Mouse (Mus musculus) limb, embryonic 12.5 days (tissue): Measurements from ENCODE around the gene Wnt8b. TPM values are rescaled to one million over a fixed set of nuclear protein-coding genes. Genes with fewer than 3 reads are reported as not detected.

Source experiments
- ATAC-seq: fragments of 200-750 bp; cut with Nextera tagmentation; 2 replicates; pipeline ENCODE4 v1.8.0; 2017; ENCODE audit warnings: low read depth, moderate TSS enrichment; ENCODE audit not compliant: insufficient number of reproducible peaks, insufficient read depth, low FRiP score, low TSS enrichment
- H3K27ac ChIP-seq: fragments of 300-500 bp; sonication (generic); 2 replicates; pipeline ENCODE4 v1.5.1; 2016; ENCODE audit warnings: mild to moderate bottlenecking, moderate library complexity
- H3K27me3 ChIP-seq: fragments of 300-500 bp; sonication (generic); 2 replicates; pipeline ENCODE4 v1.6.1; 2016; ENCODE audit warnings: mild to moderate bottlenecking, moderate library complexity
- H3K36me3 ChIP-seq: fragments of 300-500 bp; sonication (generic); 2 replicates; pipeline ENCODE4 v1.6.1; 2016; ENCODE audit warnings: mild to moderate bottlenecking, moderate library complexity
- H3K4me1 ChIP-seq: fragments of 300-500 bp; sonication (generic); replicated peaks from 2 replicates; pipeline ENCODE4 v1.6.1; 2016
- H3K4me2 ChIP-seq: fragments of 300-500 bp; sonication (generic); 2 replicates; pipeline ENCODE4 v1.6.1; 2016; ENCODE audit warnings: mild to moderate bottlenecking, moderate library complexity
- H3K4me3 ChIP-seq: fragments of 300-500 bp; sonication (generic); replicated peaks from 2 replicates; pipeline ENCODE4 v1.5.1; 2016; ENCODE audit warnings: mild to moderate bottlenecking
- H3K9ac ChIP-seq: fragments of 300-500 bp; sonication (generic); replicated peaks from 2 replicates; pipeline ENCODE4 v1.6.1; 2016; ENCODE audit warnings: mild to moderate bottlenecking, moderate library complexity
- H3K9me3 ChIP-seq: fragments of 300-500 bp; sonication (generic); 2 replicates; pipeline ENCODE4 v1.6.1; 2016; ENCODE audit warnings: mild to moderate bottlenecking, moderate library complexity
- WGBS: fragments of 180-500 bp; shearing (Covaris S2); methylation state at CpG from one replicate; pipeline ENCODE4 v1.1.7; 2016; 5-methylcytosine and 5-hydroxymethylcytosine counted together
- polyA plus RNA-seq: library from polyadenylated mRNA; unstranded; fragments of >200 nt; fragmentation: Nextera tagmentation; extraction: Ambion mirVana; gene quantifications from 2 replicates; pipeline ENCODE4 v1.2.1, GENCODE M21; 2016

Gene Wnt8b
- polyA plus RNA-seq, 1 experiment from 2014 or later: not detected

DNA sequence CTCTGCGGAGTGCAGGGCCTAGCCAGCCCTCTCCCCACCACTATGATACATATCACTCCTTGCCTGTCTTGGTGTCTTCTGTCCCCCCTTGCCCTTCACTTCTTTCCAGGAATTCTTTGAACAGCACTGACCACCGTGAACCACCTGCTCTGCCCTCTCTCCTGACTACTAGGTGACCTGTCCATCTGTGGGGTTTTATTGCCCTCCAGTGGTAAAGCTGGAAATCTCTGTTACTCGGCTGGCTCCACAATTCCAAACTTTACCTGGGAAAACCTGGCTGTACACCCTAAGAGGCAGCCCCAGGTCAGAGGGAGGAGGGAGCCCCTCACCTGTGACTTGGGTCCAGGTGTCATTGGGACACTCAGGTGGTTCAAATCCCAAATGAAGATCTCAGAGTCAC, 42.1 kb downstream of the Wnt8b start:
- H3K9ac ChIP-seq: no peak overlapping the region
- H3K27ac ChIP-seq: no peak overlapping the region
- H3K27me3 ChIP-seq: peaks cover 14% of the 10 kb centered on the region
- ATAC-seq: no peak
- peaks cover 6% of the 10 kb centered on the region; the same call in 1 of the 2 replicates for H3K9me3 ChIP-seq
- no peaks in the 10 kb centered on the region for H3K4me1 ChIP-seq
- H3K36me3 ChIP-seq: no peaks in the 10 kb centered on the region
- H3K4me2 ChIP-seq: no peak overlapping the region
- WGBS: 34% methylated on average over 3 of the region's 3 CpGs
- H3K4me3 ChIP-seq: no peak overlapping the region

DNA sequence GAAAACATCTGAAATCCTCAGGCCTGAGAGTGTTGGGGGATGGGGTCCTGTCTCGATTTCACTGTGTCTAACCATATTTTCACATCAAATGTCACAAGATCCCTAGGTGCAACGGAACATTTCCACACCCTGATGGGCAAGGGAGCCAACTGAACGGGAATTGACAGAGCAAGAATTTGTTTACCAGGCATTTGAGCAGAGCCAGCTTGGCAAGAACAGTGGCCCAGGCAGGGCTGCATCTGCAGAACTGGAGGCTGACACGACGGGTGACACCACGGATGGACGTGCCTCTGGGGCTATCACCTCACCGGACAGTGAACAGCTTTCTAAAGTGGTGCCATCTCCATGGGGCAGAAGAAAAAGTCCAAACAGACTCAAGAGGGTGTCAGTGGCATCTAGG, 44.1 kb downstream of the Wnt8b start:
- H3K9me3 ChIP-seq: peaks cover 18% of the 10 kb centered on the region; the same call in 1 of the 2 replicates
- H3K9ac ChIP-seq: no peak overlapping the region
- H3K36me3 ChIP-seq: no peaks in the 10 kb centered on the region
- H3K27ac ChIP-seq: no peak overlapping the region
- H3K27me3 ChIP-seq: peaks cover 4% of the 10 kb centered on the region; the same call in 1 of the 2 replicates
- WGBS: 81% methylated on average over 8 of the region's 8 CpGs
- no peak for ATAC-seq
- no peak overlapping the region for H3K4me2 ChIP-seq
- H3K4me1 ChIP-seq: no peaks in the 10 kb centered on the region
- H3K4me3 ChIP-seq: no peak overlapping the region

DNA sequence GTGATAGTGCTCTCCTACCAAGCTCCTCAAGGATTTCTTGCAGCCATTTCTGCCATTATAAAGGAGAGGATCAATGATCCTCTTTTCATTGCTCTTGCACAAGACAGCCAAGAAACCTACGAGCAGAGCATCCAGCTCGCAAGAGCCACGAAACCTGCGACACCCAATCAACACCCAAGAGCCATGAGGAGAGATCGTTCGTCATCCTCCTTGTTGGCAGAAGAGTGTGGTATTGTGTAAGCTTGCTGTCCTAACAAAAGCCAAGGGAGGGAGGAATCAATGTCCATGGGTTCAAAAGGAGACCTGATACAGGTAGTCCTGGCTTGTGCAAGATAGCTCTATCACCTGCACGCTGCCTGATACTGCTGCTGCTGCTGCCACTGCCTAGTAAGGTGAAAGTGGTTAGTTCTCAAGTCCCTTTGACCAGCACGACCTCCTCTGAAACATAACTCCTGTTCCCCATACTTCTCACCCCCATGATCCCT, 49.5 kb downstream of the Wnt8b start:
- Histone ChIP-seq H3K27me3 (peaks cover 19% of the 10 kb centered on the region), H3K4me1 (peaks cover 7% of the 10 kb centered on the region), H3K4me2 (no peak overlapping the region), H3K27ac (no peak overlapping the region), H3K9me3 (peaks cover 18% of the 10 kb centered on the region; the same call in 1 of the 2 replicates), H3K36me3 (peaks cover 2% of the 10 kb centered on the region; the same call in 1 of the 2 replicates), H3K9ac (no peak overlapping the region), H3K4me3 (no peak overlapping the region)
- ATAC-seq: no peak
- WGBS: 90% methylated on average over 8 of the region's 8 CpGs

DNA sequence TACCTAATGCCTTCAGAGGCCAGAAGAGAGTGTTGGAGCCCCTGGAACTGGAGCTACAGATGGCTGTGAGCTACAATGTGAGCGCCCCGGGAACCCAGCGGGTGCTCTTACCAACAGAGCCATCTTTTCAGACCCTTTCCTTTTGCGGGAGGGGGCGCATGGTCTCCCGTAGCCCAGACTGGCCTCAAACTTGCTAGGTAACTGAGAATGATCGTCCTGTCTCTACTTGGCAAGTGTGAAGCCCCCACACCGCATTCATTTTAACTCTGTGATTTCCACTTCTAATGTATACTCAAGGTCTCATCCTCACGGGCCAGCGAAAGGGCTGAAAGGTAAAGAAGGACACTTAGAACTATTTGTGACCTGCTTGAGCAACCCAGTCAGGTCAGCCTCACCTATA, 51.1 kb downstream of the Wnt8b start:
- Histone ChIP-seq H3K9me3 (peaks cover 18% of the 10 kb centered on the region; the same call in 1 of the 2 replicates), H3K9ac (no peak overlapping the region), H3K4me3 (no peak overlapping the region), H3K4me1 (peaks cover 7% of the 10 kb centered on the region), H3K27me3 (peaks cover 19% of the 10 kb centered on the region), H3K36me3 (peaks cover 19% of the 10 kb centered on the region), H3K4me2 (no peak overlapping the region), H3K27ac (no peak overlapping the region)
- ATAC-seq: no peak
- 66% methylated on average over 10 of the region's 10 CpGs for WGBS

DNA sequence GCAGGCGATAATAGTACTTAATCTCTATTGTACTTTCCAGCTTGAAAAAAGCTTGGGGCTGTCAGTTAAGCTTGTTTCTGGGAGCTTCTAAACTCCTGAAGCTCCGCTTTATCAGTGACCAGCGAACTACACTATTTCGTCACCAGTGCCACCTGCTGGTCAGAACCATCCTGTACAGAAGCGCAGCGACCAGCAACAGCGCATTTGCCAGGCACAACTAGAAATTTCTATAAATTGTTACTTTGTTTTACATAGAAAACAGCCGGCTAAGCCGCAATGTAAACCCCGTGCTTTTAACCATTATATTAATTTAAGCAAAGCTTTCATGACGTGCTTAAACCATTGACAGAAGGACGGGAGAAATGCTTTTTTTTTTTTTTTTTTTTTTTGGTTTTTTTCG, 51.5 kb downstream of the Wnt8b start:
- Histone ChIP-seq H3K9me3 (peaks cover 18% of the 10 kb centered on the region; the same call in 1 of the 2 replicates), H3K4me2 (peak overlapping the region; percentile 92), H3K4me3 (peak overlapping the region; percentile 52; the same call in 1 of the 2 replicates), H3K36me3 (peaks cover 23% of the 10 kb centered on the region), H3K4me1 (peaks cover 7% of the 10 kb centered on the region), H3K27ac (no peak overlapping the region), H3K27me3 (peaks cover 19% of the 10 kb centered on the region), H3K9ac (no peak overlapping the region)
- WGBS: 3% methylated on average over 13 of the region's 13 CpGs
- no peak for ATAC-seq

DNA sequence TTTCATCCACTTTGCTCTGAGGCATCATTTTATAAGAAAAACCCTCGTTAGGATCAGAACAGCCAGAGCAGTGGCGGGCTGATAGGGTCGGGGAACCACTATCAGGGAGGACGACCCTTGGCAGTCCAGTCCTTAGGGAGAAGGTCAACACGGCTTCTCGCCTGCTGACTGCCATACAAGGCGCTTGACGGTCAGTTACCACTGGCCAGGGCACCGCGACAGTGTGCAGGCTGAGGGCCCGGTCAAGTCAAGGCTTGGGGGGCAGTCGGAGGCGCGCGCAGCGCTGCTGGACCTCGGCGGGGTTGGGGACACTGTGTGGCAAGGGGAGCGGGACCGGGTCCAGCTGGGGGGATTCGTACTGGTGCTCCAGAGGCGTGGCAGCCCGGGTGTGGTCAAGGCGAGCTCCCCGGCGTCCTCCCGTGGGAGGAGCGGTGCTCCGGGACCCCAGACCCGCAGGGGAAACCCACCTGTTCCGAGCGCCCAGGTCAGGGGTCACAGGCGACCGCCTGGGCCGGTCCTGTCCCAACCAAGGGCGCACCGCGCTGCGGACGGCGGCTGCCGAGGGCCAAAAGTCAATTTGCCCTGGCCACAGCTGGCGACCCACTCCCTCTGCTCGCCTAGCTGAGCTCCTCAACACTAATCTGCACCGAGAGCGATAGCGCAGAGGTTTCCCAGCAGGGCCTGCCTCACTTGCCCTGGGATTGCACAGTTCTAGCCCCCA, 52.2 kb downstream of the Wnt8b start, which contains the start of gene Sec31b:
Sec31b (minus strand) TSS at position 544 of the 721 bp plus-strand sequence.
- Histone ChIP-seq H3K27me3 (peaks cover 19% of the 10 kb centered on the region), H3K4me3 (peak within 1 kb of the TSS; percentile 52), H3K27ac (no peak within 1 kb of the TSS), H3K9me3 (peaks cover 11% of the 10 kb centered on the region; the same call in 1 of the 2 replicates), H3K36me3 (peaks cover 30% of the 10 kb centered on the region), H3K4me1 (peaks cover 7% of the 10 kb centered on the region), H3K9ac (peak within 1 kb of the TSS; percentile 57), H3K4me2 (peak within 1 kb of the TSS; percentile 92)
- peak; percentile 66 for ATAC-seq
- WGBS: 1% methylated on average over 47 of the region's 47 CpGs

DNA sequence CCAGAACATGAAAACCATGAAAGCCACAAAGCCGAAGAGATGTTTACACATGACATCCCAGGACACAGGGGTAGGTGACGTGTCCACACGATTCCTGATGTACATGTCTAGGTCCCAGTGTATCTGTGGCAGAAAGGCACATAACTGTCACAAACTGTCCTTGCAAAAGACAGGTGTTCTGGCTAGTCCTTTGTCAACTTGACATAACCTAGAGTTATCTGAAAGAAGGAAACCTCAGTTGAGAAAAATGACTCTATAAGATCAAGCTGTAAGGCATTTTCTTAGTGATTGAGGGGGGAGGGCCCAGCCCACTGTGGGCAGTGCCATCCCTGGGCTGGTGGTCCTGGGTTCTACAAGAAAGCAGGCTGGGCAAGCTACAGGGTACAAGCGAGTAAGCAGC, 59.5 kb downstream of the Wnt8b start, which contains the start of gene Gm20538:
Gm20538 (minus strand) TSS at position 101 of the 400 bp plus-strand sequence.
- Histone ChIP-seq H3K9ac (no peak within 1 kb of the TSS), H3K4me2 (no peak within 1 kb of the TSS), H3K27me3 (no peaks in the 10 kb centered on the region), H3K4me3 (no peak within 1 kb of the TSS), H3K9me3 (no peaks in the 10 kb centered on the region), H3K4me1 (peaks cover 11% of the 10 kb centered on the region), H3K27ac (no peak within 1 kb of the TSS), H3K36me3 (peaks cover 57% of the 10 kb centered on the region)
- 95% methylated on average over 4 of the region's 4 CpGs for WGBS
- ATAC-seq: no peak

DNA sequence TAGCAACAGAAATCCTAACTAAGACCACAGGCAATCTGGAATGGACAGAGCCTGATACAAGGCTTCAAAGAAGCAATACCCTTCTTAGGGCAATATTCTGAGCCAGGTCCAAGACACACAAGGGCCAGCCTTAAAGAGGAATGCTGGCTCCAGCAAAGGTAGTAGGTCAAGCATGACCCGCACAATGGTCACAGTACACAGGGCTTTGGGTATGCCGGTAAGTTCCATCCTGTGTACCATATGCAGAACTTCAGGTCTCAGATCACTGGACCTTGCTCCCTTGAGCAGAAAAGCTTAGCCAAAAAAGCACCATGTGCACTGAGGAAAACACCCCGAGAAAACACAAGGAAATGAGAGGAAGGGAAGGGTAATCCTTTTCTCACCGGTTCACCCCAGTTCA, 60.0 kb downstream of the Wnt8b start:
- H3K27me3 ChIP-seq: no peaks in the 10 kb centered on the region
- peaks cover 11% of the 10 kb centered on the region for H3K4me1 ChIP-seq
- H3K4me3 ChIP-seq: no peak overlapping the region
- H3K4me2 ChIP-seq: no peak overlapping the region
- H3K9me3 ChIP-seq: no peaks in the 10 kb centered on the region
- ATAC-seq: no peak
- WGBS: 93% methylated on average over 4 of the region's 4 CpGs
- H3K9ac ChIP-seq: no peak overlapping the region
- peaks cover 52% of the 10 kb centered on the region for H3K36me3 ChIP-seq
- no peak overlapping the region for H3K27ac ChIP-seq

DNA sequence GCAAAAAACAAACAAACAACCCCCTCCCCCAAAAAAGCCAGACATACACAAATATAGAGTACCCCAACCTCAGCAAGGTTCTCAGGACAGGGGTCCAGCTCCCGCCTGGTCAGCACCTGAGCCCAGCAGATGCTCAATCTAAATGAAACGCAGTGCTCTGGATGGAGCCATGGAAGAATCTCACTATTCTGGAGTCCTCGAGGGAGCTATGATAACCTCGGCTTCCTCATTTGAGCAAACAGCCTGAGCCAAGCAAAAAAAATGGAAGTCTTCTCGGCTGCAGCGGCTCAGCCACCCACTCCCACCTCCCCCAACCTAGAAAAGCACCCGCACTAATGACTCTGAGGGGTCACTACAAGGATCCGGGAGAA, 61.2 kb downstream of the Wnt8b start:
- ATAC-seq: no peak
- peaks cover 40% of the 10 kb centered on the region for H3K36me3 ChIP-seq
- peak overlapping the region; percentile 88 for H3K4me2 ChIP-seq
- H3K27ac ChIP-seq: 0 out of 2 replicates have a peak overlapping the region, but pooled peaks have one; percentile 80
- 5% methylated on average over 8 of the region's 8 CpGs for WGBS
- peak overlapping the region; percentile 82 for H3K9ac ChIP-seq
- H3K9me3 ChIP-seq: no peaks in the 10 kb centered on the region
- H3K4me1 ChIP-seq: peaks cover 11% of the 10 kb centered on the region
- peaks cover 5% of the 10 kb centered on the region; the same call in 1 of the 2 replicates for H3K27me3 ChIP-seq
- H3K4me3 ChIP-seq: peak overlapping the region; percentile 90

DNA sequence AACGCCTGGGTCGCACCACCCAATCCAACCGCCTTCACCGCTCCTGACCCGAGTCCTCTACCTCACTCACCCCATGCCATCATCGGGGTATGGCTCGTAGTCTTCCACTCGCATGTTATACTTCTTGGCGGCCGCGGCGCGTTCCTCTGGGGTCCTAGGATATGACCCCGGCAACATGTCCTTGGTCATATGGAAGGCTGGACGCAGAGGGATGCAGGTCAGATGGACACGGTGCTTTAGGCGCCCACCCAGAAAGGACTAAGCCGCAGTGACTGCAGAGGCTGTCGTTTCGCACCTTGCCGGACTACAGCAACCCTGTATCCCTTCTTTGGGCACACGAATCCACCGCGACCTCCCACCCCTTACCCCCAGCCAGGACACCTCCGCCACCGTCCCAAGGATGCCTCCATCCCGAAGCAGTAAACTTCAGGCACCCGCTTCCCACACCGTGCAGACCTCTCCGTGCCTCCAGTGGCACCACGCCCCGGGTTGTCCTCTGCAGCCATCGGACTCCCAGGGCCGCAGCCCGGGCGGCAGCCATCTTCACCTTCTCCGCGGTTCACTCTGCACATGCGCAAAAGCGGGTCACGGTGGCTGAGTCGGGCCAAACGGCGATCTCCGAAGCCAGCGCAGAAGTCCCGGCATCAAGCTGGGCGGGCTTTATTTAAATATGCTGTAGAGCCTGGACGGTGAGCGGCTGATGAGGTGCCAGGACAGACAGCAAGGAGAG, 61.8 kb downstream of the Wnt8b start, which contains the start of gene Ndufb8:
Ndufb8 (minus strand) TSS at position 580 of the 730 bp plus-strand sequence.
- H3K9me3 ChIP-seq: no peaks in the 10 kb centered on the region
- 1% methylated on average over 50 of the region's 50 CpGs for WGBS

More for the DNA sequence above, 61.8 kb downstream of the Wnt8b start, which contains the start of gene Ndufb8:
- Histone ChIP-seq H3K27me3 (peaks cover 8% of the 10 kb centered on the region; the same call in 1 of the 2 replicates), H3K4me1 (peaks cover 11% of the 10 kb centered on the region), H3K9ac (peak within 1 kb of the TSS; percentile 82), H3K4me2 (peak within 1 kb of the TSS; percentile 88), H3K27ac (peak within 1 kb of the TSS; percentile 80), H3K36me3 (peaks cover 34% of the 10 kb centered on the region), H3K4me3 (peak within 1 kb of the TSS; percentile 90)
- peak; percentile 79 for ATAC-seq
